Mouse (Mus musculus) liver, embryonic 14.5 days (tissue): ENCODE measurements around the gene Pias4.

Experiments used
- CTCF ChIP-seq: IDR thresholded peaks from 2 replicates; pipeline ENCODE4 v1.5.1; 2016; ENCODE audit warnings: antibody characterized with exemption, low read depth, control low read depth
- EP300 ChIP-seq: IDR thresholded peaks from 2 replicates; pipeline ENCODE4 v1.6.1; 2016; ENCODE audit warnings: antibody characterized with exemption, low read depth

DNA sequence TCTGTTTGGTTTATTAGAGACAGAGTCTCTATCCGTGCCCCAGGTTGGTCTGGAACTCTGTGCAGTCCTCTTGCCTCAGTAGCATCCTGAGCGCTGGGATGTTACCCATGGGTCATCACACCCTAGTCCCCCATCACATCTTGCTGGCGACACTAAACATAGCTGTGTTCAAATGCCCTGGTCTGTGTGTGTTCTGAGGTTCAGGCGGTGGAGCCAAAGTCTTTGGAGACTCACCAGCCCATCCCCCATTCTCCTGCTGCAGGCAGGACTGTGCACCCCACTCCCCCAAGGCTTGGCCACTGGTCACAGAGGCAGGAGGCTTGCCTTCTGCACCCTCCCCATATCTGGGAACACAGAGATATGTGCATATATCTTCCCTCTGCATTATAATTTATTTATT, 36.4 kb upstream of the Pias4 start:
- TF ChIP-seq CTCF (no peak), EP300 (no peak)
